Mouse (Mus musculus): ENCODE data around the gene Rab40c. TPM values are rescaled to one million over a fixed set of nuclear protein-coding genes. Genes with fewer than 3 reads are reported as not detected.
A peak's percentile ranks its signal among the peaks of the same experiment; 100 is the strongest.

Gene Rab40c
- total and polyA plus RNA-seq, 3 experiments = 3.7 to 23.2 TPM; not detected in 1

- Histone ChIP-seq H3K9me3 (replicated peaks; ENCODE audit: insufficient read depth, low read length) (no peaks in the 10 kb centered on the region), H3K27me3 (ENCODE audit: control insufficient read depth in 1 of 2, insufficient read depth in 2 of 2, low read length in 2 of 2) (no peaks in the 10 kb centered on the region), H3K9ac (ENCODE audit: control insufficient read depth, low read depth, low read length, poor library complexity, severe bottlenecking) (peak within 1 kb of the TSS; percentile 95), H3K36me3 (ENCODE audit: control insufficient read depth in 1 of 2, insufficient read depth in 2 of 2, low read length in 2 of 2) (peaks cover 0 to 13% of the 10 kb centered on the region in 2 experiments; a peak in 2 of 4 replicates), H3K4me3 (ENCODE audit: control insufficient read depth in 1 of 2, insufficient read depth in 1 of 2, low read depth in 2 of 2, low read length in 2 of 2) (peak within 1 kb of the TSS; percentile 80 to 87), H3K27ac (ENCODE audit: control insufficient read depth, low read depth, low read length) (peak within 1 kb of the TSS; percentile 82), H3K79me2 (ENCODE audit: control insufficient read depth, insufficient read depth, low read length, poor library complexity) (peaks cover 52% of the 10 kb centered on the region), H3K4me1 (ENCODE audit: control insufficient read depth in 1 of 2, insufficient read depth in 2 of 2, low read length in 2 of 2) (peaks cover 2 to 34% of the 10 kb centered on the region in 2 experiments; a peak in 3 of 4 replicates)
- DNase-seq (ENCODE audit: low read depth, low spot score) = no peak
- TF ChIP-seq MAZ (IDR thresholded peaks at IDR 0.05; ENCODE audit: low read depth, low read length) (0 out of 2 replicates have a peak, but pooled peaks have one; percentile 5), MYC (IDR thresholded peaks at IDR 0.05; ENCODE audit: low read depth, low read length) (0 out of 2 replicates have a peak, but pooled peaks have one; percentile 62), MYB (IDR thresholded peaks at IDR 0.05; ENCODE audit: low read depth, low read length) (no peak), POLR2A (IDR thresholded peaks at IDR 0.05; ENCODE audit: control insufficient read depth in 1 of 2, insufficient read depth in 1 of 2, low read depth in 1 of 2, low read length in 2 of 2, poor library complexity in 1 of 2) (no peak; a peak in 1 of 4 replicates), ZMIZ1 (IDR thresholded peaks at IDR 0.05; ENCODE audit: low read depth, low read length) (peak; percentile 21; the same call in 1 of the 2 replicates), SIN3A (IDR thresholded peaks at IDR 0.05; ENCODE audit: low read length) (peak; percentile 43; the same call in 1 of the 2 replicates), ZC3H11A (IDR thresholded peaks at IDR 0.05; ENCODE audit: low read depth, low read length) (no peak), KAT2A (conservative IDR thresholded peaks at IDR 0.05; ENCODE audit: low read depth, low read length) (no peak), UBTF (IDR thresholded peaks at IDR 0.05; ENCODE audit: borderline replicate concordance, insufficient read depth, low read depth, low read length) (no peak), TCF12 (IDR thresholded peaks at IDR 0.05; ENCODE audit: low read depth, low read length) (0 out of 2 replicates have a peak, but pooled peaks have one; percentile 1), POLR2AphosphoS5 (IDR thresholded peaks at IDR 0.05; ENCODE audit: borderline replicate concordance, low read depth, low read length) (no peak), NELFE (IDR thresholded peaks at IDR 0.05; ENCODE audit: low read depth, low read length) (no peak), MXI1 (IDR thresholded peaks at IDR 0.05; ENCODE audit: low read depth, low read length) (no peak; the same call in 1 of the 2 replicates), BHLHE40 (IDR thresholded peaks at IDR 0.05; ENCODE audit: borderline replicate concordance, low read depth, low read length) (peak; percentile 74; the same call in 1 of the 2 replicates), USF1 (IDR thresholded peaks at IDR 0.05; ENCODE audit: low read depth, low read length) (peak; percentile 57), ZKSCAN1 (IDR thresholded peaks at IDR 0.05; ENCODE audit: low read depth, low read length) (no peak), POLR2AphosphoS2 (IDR thresholded peaks at IDR 0.05; ENCODE audit: low read length) (peak; percentile 75; the same call in 1 of the 2 replicates), TBP (IDR thresholded peaks at IDR 0.05; ENCODE audit: low read depth, low read length) (no peak)
These were observed 86.2 kb downstream of the Rab40c start, which contains the start of gene Stub1 for GRCm38 (mm10) chr17:25833291-25833663. Stub1 (minus strand) TSS chr17:25833404.

Data from MEL (cell line).